Mouse (Mus musculus) heart, embryonic 11.5 days (tissue): ENCODE measurements at regions not wholly inside any gene's neighbourhood (a gene's known extent, or its start where the extent isn't known, plus 50 kb on each side); places are given as distances from the start of the nearest gene placed in this dataset.

Experiments
- ATAC-seq: fragments of 200-750 bp; cut with Nextera tagmentation; replicated peaks from 2 replicates; pipeline ENCODE4 v1.8.0; 2017; ENCODE audit warnings: moderate library complexity; ENCODE audit not compliant: insufficient number of reproducible peaks, low FRiP score, low TSS enrichment
- H3K27ac ChIP-seq: fragments of 300-500 bp; sonication (generic); 2 replicates; pipeline ENCODE4 v1.5.1; 2014; ENCODE audit warnings: mild to moderate bottlenecking, low read depth, low read length
- H3K27me3 ChIP-seq: fragments of 300-500 bp; sonication (generic); 2 replicates; pipeline ENCODE4 v1.6.1; 2014; ENCODE audit warnings: mild to moderate bottlenecking, low read length, mixed read lengths; ENCODE audit not compliant: control insufficient read depth, insufficient read depth
- H3K36me3 ChIP-seq: fragments of 300-500 bp; sonication (generic); 2 replicates; pipeline ENCODE4 v1.6.1; 2014; ENCODE audit warnings: mild to moderate bottlenecking, low read length, moderate library complexity, mixed read lengths; ENCODE audit not compliant: control insufficient read depth, insufficient read depth
- H3K4me1 ChIP-seq: fragments of 300-500 bp; sonication (generic); 2 replicates; pipeline ENCODE4 v1.6.1; 2014; ENCODE audit warnings: low read length; ENCODE audit not compliant: control insufficient read depth, insufficient read depth
- H3K4me2 ChIP-seq: fragments of 300-500 bp; sonication (generic); 2 replicates; pipeline ENCODE4 v1.6.1; 2014; ENCODE audit warnings: mild to moderate bottlenecking, moderate library complexity
- H3K4me3 ChIP-seq: fragments of 300-500 bp; sonication (generic); 2 replicates; pipeline ENCODE4 v1.5.1; 2014; ENCODE audit warnings: low read depth, low read length
- H3K9ac ChIP-seq: fragments of 300-500 bp; sonication (generic); 2 replicates; pipeline ENCODE4 v1.6.1; 2014; ENCODE audit warnings: mild to moderate bottlenecking, low read depth, low read length, moderate library complexity
- H3K9me3 ChIP-seq: fragments of 300-500 bp; sonication (generic); replicated peaks from 2 replicates; pipeline ENCODE4 v1.6.1; 2016; ENCODE audit warnings: low read length; ENCODE audit not compliant: control insufficient read depth
- WGBS: fragments of 180-500 bp; shearing (Covaris S2); extraction: QIAGEN DNeasy Blood & Tissue Kit; methylation state at CpG from one replicate; pipeline ENCODE4 v1.1.7; 2014; ENCODE audit not compliant: insufficient replicate concordance; 5-methylcytosine and 5-hydroxymethylcytosine counted together

DNA sequence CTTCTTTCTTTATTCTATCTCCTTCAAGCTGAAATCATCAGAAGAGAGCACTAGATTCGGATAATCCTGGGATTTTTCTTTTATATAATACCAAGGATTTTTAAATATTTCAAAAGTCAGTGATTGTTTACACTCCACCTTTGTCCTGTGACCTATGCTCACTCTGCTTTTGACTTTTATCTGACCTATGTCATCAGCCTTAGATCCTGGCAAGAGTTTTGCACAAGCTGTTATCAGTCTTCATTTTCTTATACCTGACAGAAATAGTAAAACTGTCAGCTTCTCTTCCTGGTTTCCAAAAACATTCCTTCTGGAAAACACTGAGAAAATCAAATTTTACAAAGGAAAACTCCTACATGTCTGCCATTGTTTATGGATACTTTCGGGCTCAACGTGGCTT, 168.3 kb upstream of the Zic4 start:
- no peak overlapping the region for H3K27ac ChIP-seq
- no peak for ATAC-seq
- H3K27me3 ChIP-seq, result no peaks in the 10 kb centered on the region
- no peak overlapping the region for H3K4me3 ChIP-seq
- H3K36me3 ChIP-seq, result no peaks in the 10 kb centered on the region
- H3K9me3 ChIP-seq, result no peaks in the 10 kb centered on the region
- H3K4me2 ChIP-seq, result no peak overlapping the region
- H3K9ac ChIP-seq, result no peak overlapping the region
- H3K4me1 ChIP-seq, result no peaks in the 10 kb centered on the region
- 83% methylated on average over 3 of the region's 3 CpGs for WGBS

- no peak overlapping the region for H3K27ac ChIP-seq
- 75% methylated on average over 2 of the region's 2 CpGs for WGBS
- no peaks in the 10 kb centered on the region for H3K27me3 ChIP-seq
- no peak overlapping the region for H3K4me2 ChIP-seq
- ATAC-seq, result no peak
- no peaks in the 10 kb centered on the region for H3K36me3 ChIP-seq
- H3K4me3 ChIP-seq, result no peak overlapping the region
- H3K4me1 ChIP-seq, result no peaks in the 10 kb centered on the region
- H3K9ac ChIP-seq, result no peak overlapping the region
- H3K9me3 ChIP-seq, result no peaks in the 10 kb centered on the region
These were observed 154.9 kb upstream of the Zic4 start for GRCm38 (mm10) chr9:91207281-91207680.

- Histone ChIP-seq H3K9me3 (no peaks in the 10 kb centered on the region), H3K36me3 (no peaks in the 10 kb centered on the region), H3K9ac (no peak overlapping the region), H3K27ac (no peak overlapping the region), H3K27me3 (no peaks in the 10 kb centered on the region), H3K4me3 (no peak overlapping the region), H3K4me2 (no peak overlapping the region), H3K4me1 (no peaks in the 10 kb centered on the region)
- WGBS, result 61% methylated on average over 10 of the region's 10 CpGs
- ATAC-seq, result no peak
These were observed 134.4 kb upstream of the Zic4 start for GRCm38 (mm10) chr9:91227673-91228440.

DNA sequence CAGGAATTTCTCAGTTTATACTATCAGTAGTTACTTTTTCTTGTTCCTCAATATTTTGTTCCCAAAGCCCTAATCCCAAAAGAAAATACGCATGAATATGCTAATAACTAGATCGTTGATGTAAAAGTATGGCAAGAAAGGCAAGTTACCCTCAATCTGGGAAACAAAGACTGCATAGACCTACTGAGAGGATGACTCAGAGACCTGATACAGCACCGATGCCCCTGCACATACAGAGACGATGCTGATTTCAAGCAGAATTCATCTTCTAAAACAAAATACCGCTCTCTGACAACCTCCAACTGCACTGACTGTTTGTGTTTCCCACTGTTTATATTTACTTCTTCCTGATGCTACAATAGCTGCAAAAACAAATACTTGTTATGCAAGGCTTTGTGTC, 133.7 kb upstream of the Zic4 start:
- Histone ChIP-seq H3K4me1 (no peaks in the 10 kb centered on the region), H3K9me3 (no peaks in the 10 kb centered on the region), H3K27me3 (no peaks in the 10 kb centered on the region), H3K9ac (no peak overlapping the region), H3K27ac (no peak overlapping the region), H3K4me3 (no peak overlapping the region), H3K36me3 (no peaks in the 10 kb centered on the region), H3K4me2 (no peak overlapping the region)
- ATAC-seq, result no peak
- WGBS, result 65% methylated on average over 5 of the region's 5 CpGs

DNA sequence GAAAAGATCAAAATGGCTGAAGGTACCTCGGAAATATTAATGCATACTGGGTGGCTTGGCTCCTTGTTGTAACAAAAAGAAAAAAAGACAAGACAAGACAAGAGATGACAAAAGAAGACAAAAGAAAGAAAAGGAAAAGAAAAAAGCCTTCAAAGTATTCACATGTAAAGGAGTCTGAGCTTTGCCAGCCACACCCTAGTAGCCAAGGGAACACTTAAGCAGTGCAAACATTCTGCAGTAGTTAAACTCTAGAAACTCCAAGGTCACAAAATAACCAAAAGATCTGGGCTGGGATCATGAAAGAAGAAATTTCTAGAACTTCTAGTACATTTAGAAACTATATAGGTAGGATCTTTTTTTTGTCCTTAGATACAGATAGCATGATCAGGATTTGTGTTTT, 108.3 kb upstream of the Zic4 start:
- Histone ChIP-seq H3K27me3 (no peaks in the 10 kb centered on the region), H3K9me3 (no peaks in the 10 kb centered on the region), H3K36me3 (no peaks in the 10 kb centered on the region), H3K9ac (no peak overlapping the region), H3K27ac (no peak overlapping the region), H3K4me3 (no peak overlapping the region), H3K4me1 (no peaks in the 10 kb centered on the region), H3K4me2 (no peak overlapping the region)
- ATAC-seq, result no peak
- WGBS, result 87% methylated on average over 1 of the region's 1 CpGs

DNA sequence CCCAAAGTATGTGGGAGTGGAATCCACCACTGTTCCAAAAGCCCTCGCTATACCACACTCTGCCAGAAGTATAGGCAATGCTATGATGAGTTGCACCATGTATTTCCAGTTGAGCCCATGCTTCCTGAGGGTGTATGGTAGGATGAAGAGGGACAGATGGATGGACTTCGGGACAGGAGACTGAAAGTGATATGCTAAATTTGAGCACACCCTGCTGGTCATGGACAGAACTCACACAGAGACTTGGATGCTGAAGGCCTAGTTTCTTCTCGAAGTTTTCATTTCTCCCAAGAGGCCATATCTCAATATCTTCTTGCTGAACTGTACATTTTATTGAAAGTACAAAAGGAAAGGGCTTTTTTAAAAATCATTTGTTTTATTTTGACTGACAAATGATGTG, 70.9 kb upstream of the Zic4 start:
- no peaks in the 10 kb centered on the region for H3K36me3 ChIP-seq
- no peaks in the 10 kb centered on the region for H3K27me3 ChIP-seq
- H3K4me3 ChIP-seq, result no peak overlapping the region
- H3K27ac ChIP-seq, result no peak overlapping the region
- WGBS, result 63% methylated on average over 3 of the region's 3 CpGs
- ATAC-seq, result no peak
- no peaks in the 10 kb centered on the region for H3K4me1 ChIP-seq
- H3K9ac ChIP-seq, result no peak overlapping the region
- no peaks in the 10 kb centered on the region for H3K9me3 ChIP-seq
- H3K4me2 ChIP-seq, result no peak overlapping the region
